Mouse (Mus musculus) megakaryocyte, embryonic 14.5 days (primary cell): Measurements from ENCODE around the gene Adprhl2. TPM values are rescaled to one million over a fixed set of nuclear protein-coding genes. Genes with fewer than 3 reads are reported as not detected.

Experiments used
- H3K27me3 ChIP-seq: replicated peaks from 2 replicates; pipeline ENCODE3; 2012; ENCODE audit warnings: inconsistent platforms
- H3K36me3 ChIP-seq: replicated peaks from 2 replicates; pipeline ENCODE3; 2012; ENCODE audit warnings: low read length, inconsistent platforms, mixed read lengths
- H3K4me1 ChIP-seq: 2 replicates; pipeline ENCODE4 v1.6.1; 2012; ENCODE audit warnings: inconsistent platforms
- H3K4me3 ChIP-seq: replicated peaks from 2 replicates; pipeline ENCODE3; 2012; ENCODE audit warnings: moderate library complexity, mild to moderate bottlenecking, inconsistent platforms
- H3K9me3 ChIP-seq: 2 replicates; pipeline ENCODE4 v1.6.1; 2012; ENCODE audit warnings: inconsistent platforms
- FLI1 ChIP-seq: IDR thresholded peaks from 2 replicates; pipeline ENCODE4 v1.6.1; 2012; ENCODE audit warnings: low read length, inconsistent platforms, mixed read lengths
- GATA1 ChIP-seq: IDR thresholded peaks from 3 replicates; pipeline ENCODE4 v1.6.1; 2012; ENCODE audit warnings: mixed read lengths, low read length, inconsistent platforms, borderline replicate concordance
- polyA plus RNA-seq: library from polyadenylated mRNA; stranded (reverse); fragments of >175 nt; gene quantifications from 2 replicates; pipeline ENCODE4 v1.2.3, GENCODE M21; 2012; ENCODE audit warnings: low replicate concordance; ENCODE audit not compliant: insufficient read depth

Adprhl2 gene
- polyA plus RNA-seq, 1 experiment: 35.0 TPM

DNA sequence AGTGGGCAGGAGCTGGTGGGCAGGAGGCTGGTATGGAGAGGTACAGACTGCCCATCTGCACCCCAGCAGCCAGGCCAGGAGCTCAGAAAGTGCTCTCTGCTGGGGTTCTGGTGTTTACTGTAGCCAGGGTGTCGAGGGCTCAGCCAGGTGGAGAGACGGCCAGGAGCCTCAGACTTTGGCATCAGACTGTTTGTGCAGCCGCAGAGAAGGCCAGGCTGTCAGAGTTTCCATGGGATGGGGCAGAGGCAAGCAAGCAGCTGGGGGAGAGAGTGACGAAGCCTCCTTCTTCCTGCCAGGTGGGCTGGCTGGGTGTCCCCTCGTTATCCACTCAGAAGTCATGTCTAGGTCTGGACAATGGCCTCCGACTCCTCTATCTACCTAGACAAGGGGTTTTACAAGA, 26.4 kb downstream of the Adprhl2 start:
- Histone ChIP-seq H3K36me3 (no peaks in the 10 kb centered on the region), H3K4me3 (no peak overlapping the region), H3K4me1 (peaks cover 17% of the 10 kb centered on the region), H3K9me3 (peaks cover 12% of the 10 kb centered on the region), H3K27me3 (peaks cover 80% of the 10 kb centered on the region)
- no peak for TF ChIP-seq FLI1
- no peak for TF ChIP-seq GATA1

DNA sequence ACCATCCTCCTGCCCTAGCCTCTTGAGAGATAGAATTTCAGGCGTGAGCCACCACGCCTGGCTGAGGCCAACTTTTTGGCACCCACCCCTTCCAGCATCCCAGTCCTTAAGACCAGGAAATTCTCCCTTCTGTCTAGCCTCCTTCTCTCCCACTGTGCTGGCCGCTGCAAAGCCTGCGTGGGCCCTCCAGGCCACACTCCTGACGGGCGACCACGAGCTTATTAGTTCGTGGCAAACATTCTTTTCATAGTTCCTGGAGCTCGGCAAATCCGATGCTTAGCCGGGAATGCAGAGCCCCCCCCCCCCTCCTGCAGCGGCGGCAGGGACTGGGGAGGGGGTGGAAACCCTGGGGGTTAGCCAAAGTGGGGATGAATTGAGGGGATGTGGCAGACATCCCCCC, 30.3 kb downstream of the Adprhl2 start:
- H3K4me1 ChIP-seq: peaks cover 27% of the 10 kb centered on the region
- no peak overlapping the region for H3K4me3 ChIP-seq
- peaks cover 2% of the 10 kb centered on the region for H3K9me3 ChIP-seq
- peaks cover 83% of the 10 kb centered on the region for H3K27me3 ChIP-seq
- no peak for TF ChIP-seq FLI1
- TF ChIP-seq GATA1: no peak
- H3K36me3 ChIP-seq: no peaks in the 10 kb centered on the region

DNA sequence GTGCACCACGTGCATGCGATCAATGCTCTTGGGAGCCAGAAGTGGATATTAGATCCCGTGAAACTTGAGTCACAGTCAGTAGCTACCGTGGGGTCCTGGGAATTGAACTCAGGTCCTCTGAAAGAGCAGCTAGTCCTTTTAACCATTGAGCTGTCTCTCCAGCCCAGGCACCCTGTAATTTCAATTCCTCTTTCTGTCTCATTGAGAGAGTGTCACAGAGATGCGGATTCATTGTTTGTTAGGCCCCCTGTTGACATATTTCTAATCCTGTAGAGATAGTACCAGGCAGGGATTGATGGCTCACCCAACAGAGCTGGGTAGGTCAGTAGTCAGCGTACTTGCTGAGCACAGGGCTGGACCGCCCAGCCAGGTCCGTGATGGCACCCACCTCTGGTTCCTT, 31.2 kb downstream of the Adprhl2 start:
- Histone ChIP-seq H3K9me3 (peaks cover 9% of the 10 kb centered on the region), H3K36me3 (no peaks in the 10 kb centered on the region), H3K27me3 (peaks cover 81% of the 10 kb centered on the region), H3K4me3 (no peak overlapping the region), H3K4me1 (peaks cover 27% of the 10 kb centered on the region)
- no peak for TF ChIP-seq GATA1
- no peak for TF ChIP-seq FLI1

DNA sequence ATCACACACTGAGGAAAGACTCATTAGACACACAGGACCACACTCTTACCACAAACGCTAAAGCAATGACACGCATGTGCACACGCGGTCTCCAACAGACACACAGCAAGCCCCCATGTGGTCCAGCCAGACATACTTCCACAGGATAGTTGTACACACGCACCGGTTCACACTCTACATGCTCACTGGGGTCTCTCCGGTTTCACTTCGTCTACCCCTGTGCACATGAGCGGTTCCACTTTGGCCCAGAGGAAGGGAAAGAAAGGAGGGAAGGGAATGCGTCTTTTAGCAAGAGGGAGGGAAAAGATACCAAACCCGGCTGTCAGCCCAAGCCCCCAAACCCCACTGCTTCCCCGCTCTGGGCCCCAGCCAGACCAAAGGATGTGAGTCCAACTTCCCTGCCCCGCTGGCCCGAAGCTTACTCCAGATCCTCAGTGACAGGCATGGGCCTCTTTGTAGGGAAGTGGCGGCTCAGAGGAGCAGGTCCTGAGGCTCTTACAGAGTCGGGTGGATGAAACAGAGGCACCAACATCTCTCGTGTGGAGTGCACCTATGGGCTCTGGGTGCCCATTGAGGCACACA, 33.3 kb downstream of the Adprhl2 start:
- Histone ChIP-seq H3K36me3 (no peaks in the 10 kb centered on the region), H3K4me3 (peak overlapping the region; percentile 86), H3K9me3 (peaks cover 9% of the 10 kb centered on the region), H3K27me3 (peaks cover 82% of the 10 kb centered on the region), H3K4me1 (peaks cover 27% of the 10 kb centered on the region)
- no peak for TF ChIP-seq GATA1
- TF ChIP-seq FLI1: no peak

DNA sequence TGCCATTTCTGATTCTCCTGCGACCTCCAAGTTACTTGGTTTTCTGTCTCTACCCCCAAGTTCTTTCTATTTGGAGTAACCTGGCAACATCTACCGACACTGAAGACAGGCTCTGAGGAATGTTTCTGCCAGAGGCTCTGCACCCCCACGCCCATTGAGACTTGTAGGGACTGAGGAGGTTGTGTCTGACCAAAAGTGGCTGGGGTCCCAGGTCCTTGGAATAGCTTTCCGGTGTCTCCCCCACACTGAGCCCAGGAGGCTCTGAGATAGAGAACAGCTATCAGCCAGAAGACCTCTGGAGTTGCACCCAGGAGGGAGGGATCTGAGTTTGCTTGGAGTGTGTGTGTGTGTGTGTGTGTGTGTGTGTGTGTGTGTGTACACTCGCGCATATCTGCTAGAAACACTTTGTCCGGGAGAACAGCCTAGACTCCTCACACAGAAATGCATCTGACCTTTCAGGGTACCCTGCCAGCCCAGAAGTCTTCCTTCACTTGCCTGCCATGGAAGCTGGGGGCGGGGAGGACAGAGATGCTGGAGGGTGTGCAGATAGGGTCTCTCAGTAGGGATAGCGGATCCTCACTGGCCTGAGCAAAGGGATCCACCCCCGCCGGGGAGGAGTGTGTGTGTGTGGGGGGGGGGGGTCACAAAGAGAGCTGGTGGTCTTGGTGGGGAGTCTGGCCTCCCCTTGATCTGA, 34.1 kb downstream of the Adprhl2 start:
- TF ChIP-seq FLI1: no peak
- TF ChIP-seq GATA1: no peak
- Histone ChIP-seq H3K36me3 (no peaks in the 10 kb centered on the region), H3K9me3 (peaks cover 9% of the 10 kb centered on the region), H3K4me1 (peaks cover 27% of the 10 kb centered on the region), H3K4me3 (peak overlapping the region; percentile 86), H3K27me3 (peaks cover 84% of the 10 kb centered on the region)

DNA sequence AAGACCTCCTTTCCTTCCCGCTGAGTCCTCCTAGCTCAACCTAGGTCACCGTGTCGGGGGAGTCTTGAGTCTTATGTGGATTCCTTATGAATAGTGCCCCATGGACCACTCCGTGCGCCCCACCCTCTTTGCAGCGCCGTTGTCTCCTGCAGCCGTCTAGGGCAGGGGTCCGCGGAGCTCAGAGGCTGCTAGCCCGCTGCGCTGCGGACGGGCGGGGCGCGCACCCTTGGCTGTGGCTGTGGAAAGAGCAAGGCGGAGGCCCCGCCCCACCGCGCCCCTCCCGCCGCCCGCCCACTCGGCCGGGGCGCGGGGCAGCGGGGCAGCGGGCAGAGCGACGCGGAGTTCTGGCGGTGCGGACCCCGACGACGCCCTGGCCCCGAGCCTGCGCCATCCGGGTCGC, 35.0 kb downstream of the Adprhl2 start, which contains the start of gene Col8a2:
Gene Col8a2, plus strand, starts transcription at position 302 of the 400 bp plus-strand sequence.
- H3K36me3 ChIP-seq: no peaks in the 10 kb centered on the region
- peaks cover 87% of the 10 kb centered on the region for H3K27me3 ChIP-seq
- peaks cover 9% of the 10 kb centered on the region for H3K9me3 ChIP-seq
- TF ChIP-seq GATA1: no peak
- no peak for TF ChIP-seq FLI1
- peaks cover 27% of the 10 kb centered on the region for H3K4me1 ChIP-seq
- peak within 1 kb of the TSS; percentile 83 for H3K4me3 ChIP-seq

DNA sequence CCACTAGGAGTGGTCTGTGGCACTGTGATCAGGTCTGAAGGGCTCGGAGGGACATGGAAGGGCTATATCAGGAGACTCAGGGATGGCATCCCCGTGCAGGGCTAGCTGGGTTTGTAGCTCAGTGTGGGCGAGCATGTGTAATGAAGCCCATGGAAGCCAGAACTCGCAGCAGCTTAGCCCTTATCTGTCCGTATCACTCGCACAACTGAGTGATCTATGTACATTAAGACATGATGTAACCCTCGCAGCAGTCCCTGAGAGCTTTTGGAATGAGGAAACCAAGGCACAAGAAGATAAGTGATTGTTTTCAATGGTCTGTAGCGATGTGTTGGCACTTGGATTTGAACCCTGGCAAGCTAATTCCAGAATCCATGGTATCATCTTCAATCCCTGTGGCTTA, 37.9 kb downstream of the Adprhl2 start:
- H3K4me3 ChIP-seq: no peak overlapping the region
- peaks cover 28% of the 10 kb centered on the region for H3K4me1 ChIP-seq
- no peaks in the 10 kb centered on the region for H3K36me3 ChIP-seq
- H3K9me3 ChIP-seq: peaks cover 9% of the 10 kb centered on the region
- TF ChIP-seq FLI1: no peak
- TF ChIP-seq GATA1: no peak
- H3K27me3 ChIP-seq: peaks cover 76% of the 10 kb centered on the region

DNA sequence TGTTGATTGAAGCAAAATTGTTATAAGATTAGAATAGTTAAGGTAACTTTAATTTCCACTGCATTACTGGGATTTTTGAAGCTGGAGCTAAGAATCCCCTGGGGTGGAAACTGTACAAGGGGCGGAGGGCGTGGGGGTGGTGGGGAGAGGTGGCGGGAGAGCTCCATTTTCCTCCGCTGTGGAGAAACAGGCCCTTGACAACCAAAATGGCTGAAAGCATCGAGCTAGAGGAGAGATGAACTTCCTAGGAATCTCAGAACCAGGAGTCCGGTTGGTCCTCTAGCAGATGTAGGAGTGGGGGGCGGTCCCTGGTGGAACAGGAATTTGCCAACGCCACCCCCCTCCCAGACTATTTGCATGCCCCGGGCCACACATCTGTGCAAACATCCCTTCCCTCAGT, 39.8 kb downstream of the Adprhl2 start:
- H3K4me1 ChIP-seq: peaks cover 20% of the 10 kb centered on the region
- H3K9me3 ChIP-seq: peaks cover 9% of the 10 kb centered on the region
- no peak overlapping the region for H3K4me3 ChIP-seq
- peaks cover 58% of the 10 kb centered on the region for H3K27me3 ChIP-seq
- H3K36me3 ChIP-seq: peaks cover 4% of the 10 kb centered on the region
- TF ChIP-seq FLI1 (no peak), GATA1 (no peak)

DNA sequence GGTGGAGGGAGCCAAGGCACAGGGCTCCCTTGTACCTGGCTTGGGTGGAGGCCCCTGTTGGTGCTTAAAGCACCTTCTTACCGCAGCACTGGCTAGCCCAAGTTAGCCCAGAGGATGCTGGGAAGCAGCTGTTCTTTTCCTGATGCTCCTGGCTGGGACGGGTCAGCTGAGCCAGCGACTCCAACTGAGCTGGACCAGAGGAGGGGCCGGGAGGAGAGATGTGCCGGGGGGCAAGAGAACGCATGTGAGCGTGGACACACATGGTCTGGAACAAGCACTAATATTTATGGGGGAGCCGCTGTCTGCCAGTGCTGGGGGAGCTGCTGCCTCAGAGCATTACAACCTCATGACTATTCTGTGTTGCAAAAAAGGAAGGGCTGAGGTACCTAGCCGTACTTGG, 42.5 kb downstream of the Adprhl2 start:
- H3K4me3 ChIP-seq: no peak overlapping the region
- H3K4me1 ChIP-seq: peaks cover 14% of the 10 kb centered on the region
- TF ChIP-seq FLI1 (no peak), GATA1 (no peak)
- no peaks in the 10 kb centered on the region for H3K9me3 ChIP-seq
- peaks cover 35% of the 10 kb centered on the region for H3K27me3 ChIP-seq
- peaks cover 23% of the 10 kb centered on the region for H3K36me3 ChIP-seq

DNA sequence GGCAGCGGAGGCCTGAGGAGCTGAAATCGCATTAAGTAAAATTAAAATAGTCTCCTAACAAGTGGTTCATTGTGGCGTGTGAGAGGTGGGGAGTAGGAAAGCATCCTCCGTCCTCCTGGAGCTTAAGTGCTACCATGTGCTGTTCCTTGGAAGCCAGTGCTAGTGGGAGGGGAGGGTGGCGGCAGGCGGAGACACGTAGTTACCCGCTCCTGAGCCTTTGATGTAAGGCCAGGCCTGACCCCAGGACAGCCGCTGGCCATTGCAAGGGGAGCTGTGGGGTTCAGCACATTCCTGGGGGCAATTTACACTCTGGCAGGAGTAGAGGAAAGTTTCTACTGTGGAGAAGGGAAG, 43.0 kb downstream of the Adprhl2 start:
- Histone ChIP-seq H3K4me1 (peaks cover 14% of the 10 kb centered on the region), H3K36me3 (peaks cover 27% of the 10 kb centered on the region), H3K27me3 (peaks cover 31% of the 10 kb centered on the region), H3K9me3 (no peaks in the 10 kb centered on the region), H3K4me3 (no peak overlapping the region)
- TF ChIP-seq GATA1 (no peak), FLI1 (no peak)
